In genomic region chr5:139658865-139659264, GRCm38 (mm10) we compare ENCODE assay signal across 16 mouse cellular contexts.
DNase-seq lines count a peak whose midpoint lies in the region; ATAC-seq lines count a peak whose summit lies in the region.
"Had no signal": no experiment of that assay in that cellular context is flagged by ENCODE, and none has a peak within 500 bp of the region (broad histone marks: within the 10 kb centered on the region; RNA-seq: fewer than 3 reads in every experiment).

No protein-coding gene starts in this region.

- 0 out of 2 replicates have a peak, but pooled peaks have one; percentile 15 for ATAC-seq in kidney, embryonic 14.5 days (ENCODE audit: low FRiP score, low TSS enrichment)
- ATAC-seq in embryonic facial prominence, embryonic 14.5 days (ENCODE audit: low read depth), result 0 out of 2 replicates have a peak, but pooled peaks have one; percentile 36

- H3K27me3 ChIP-seq in kidney, embryonic 14.5 days (ENCODE audit: control insufficient read depth, insufficient read depth, low read length), result peaks cover 32% of the 10 kb centered on the region
- H3K27me3 ChIP-seq in embryonic facial prominence, embryonic 10.5 days (replicated peaks; ENCODE audit: low read depth, poor library complexity, severe bottlenecking), result peaks cover 80% of the 10 kb centered on the region
- peaks cover 45% of the 10 kb centered on the region for H3K27me3 ChIP-seq in embryonic facial prominence, embryonic 14.5 days (replicated peaks; ENCODE audit: control insufficient read depth, insufficient read depth, low read length)
- peaks cover 83% of the 10 kb centered on the region for H3K27me3 ChIP-seq in limb, embryonic 10.5 days (ENCODE audit: low read depth, poor library complexity, severe bottlenecking)

- H3K36me3 ChIP-seq in kidney, embryonic 14.5 days (ENCODE audit: control insufficient read depth, insufficient read depth, low read length), result no peaks in the 10 kb centered on the region
- no peaks in the 10 kb centered on the region for H3K36me3 ChIP-seq in embryonic facial prominence, embryonic 10.5 days (replicated peaks)
- H3K36me3 ChIP-seq in embryonic facial prominence, embryonic 14.5 days (ENCODE audit: control insufficient read depth, insufficient read depth, low read length), result no peaks in the 10 kb centered on the region
- no peaks in the 10 kb centered on the region for H3K36me3 ChIP-seq in limb, embryonic 10.5 days
- H3K36me3 ChIP-seq: embryonic facial prominence, embryonic 13.5 days; G1E; limb, embryonic 15.5 days had no signal

- H3K9ac ChIP-seq in kidney, embryonic 14.5 days (ENCODE audit: low read depth, low read length), result no peak overlapping the region
- no peak overlapping the region for H3K9ac ChIP-seq in embryonic facial prominence, embryonic 14.5 days (ENCODE audit: low read depth, low read length)
- H3K9ac ChIP-seq: limb, embryonic 15.5 days had no signal

- peak overlapping the region; percentile 20; the same call in 1 of the 2 replicates for H3K27ac ChIP-seq in kidney, embryonic 14.5 days (ENCODE audit: low read depth, low read length)
- 0 out of 2 replicates have a peak overlapping the region, but pooled peaks have one; percentile 52 for H3K27ac ChIP-seq in embryonic facial prominence, embryonic 10.5 days (replicated peaks)
- H3K27ac ChIP-seq in embryonic facial prominence, embryonic 14.5 days (replicated peaks; ENCODE audit: low read depth, low read length), result no peak overlapping the region
- H3K27ac ChIP-seq in limb, embryonic 10.5 days, result no peak overlapping the region
- H3K27ac ChIP-seq: embryonic facial prominence, embryonic 13.5 days; limb, embryonic 15.5 days had no signal

- peaks cover 13% of the 10 kb centered on the region; the same call in 1 of the 2 replicates for H3K4me1 ChIP-seq in kidney, embryonic 14.5 days (ENCODE audit: control insufficient read depth, insufficient read depth, low read length)
- peaks cover 22% of the 10 kb centered on the region for H3K4me1 ChIP-seq in embryonic facial prominence, embryonic 10.5 days
- no peaks in the 10 kb centered on the region for H3K4me1 ChIP-seq in embryonic facial prominence, embryonic 14.5 days (ENCODE audit: control insufficient read depth, insufficient read depth, low read length)
- peaks cover 12% of the 10 kb centered on the region for H3K4me1 ChIP-seq in limb, embryonic 10.5 days

- peak overlapping the region; percentile 29 for H3K4me2 ChIP-seq in kidney, embryonic 14.5 days (replicated peaks; ENCODE audit: low read depth, low read length)
- no peak overlapping the region for H3K4me2 ChIP-seq in embryonic facial prominence, embryonic 14.5 days (ENCODE audit: low read depth, low read length)
- H3K4me2 ChIP-seq: limb, embryonic 15.5 days had no signal

- DNase-seq in kidney, postnatal 14 days, result no peak
- DNase-seq in embryonic facial prominence, embryonic 10.5 days (ENCODE audit: low spot score), result no peak
- DNase-seq in embryonic facial prominence, embryonic 14.5 days (ENCODE audit: low spot score), result no peak
- no peak for DNase-seq in limb, embryonic 10.5 days (ENCODE audit: low spot score)
- no peak for DNase-seq in Muller cell, postnatal 12 days (ENCODE audit: inconsistent ontology term)
- no peak for DNase-seq in lung, adult 18-20 months
- DNase-seq: adrenal gland, adult 8-10 months; cerebellum, adult 11-12 months; lung, adult 2 months; lung, postnatal 4 days; right cerebral cortex, adult 18-20 months; thymus, postnatal 14 days had no signal

- no peak overlapping the region for H3K4me3 ChIP-seq in kidney, embryonic 14.5 days (ENCODE audit: low read length)
- peak overlapping the region; percentile 44; the same call in 1 of the 2 replicates for H3K4me3 ChIP-seq in embryonic facial prominence, embryonic 10.5 days
- H3K4me3 ChIP-seq in embryonic facial prominence, embryonic 14.5 days (ENCODE audit: low read depth, low read length), result no peak overlapping the region
- H3K4me3 ChIP-seq in limb, embryonic 10.5 days, result peak overlapping the region; percentile 35
- H3K4me3 ChIP-seq: embryonic facial prominence, embryonic 13.5 days; limb, embryonic 15.5 days had no signal

- no peaks in the 10 kb centered on the region for H3K9me3 ChIP-seq in kidney, embryonic 14.5 days (ENCODE audit: control insufficient read depth, low read length)
- H3K9me3 ChIP-seq in embryonic facial prominence, embryonic 10.5 days, result no peaks in the 10 kb centered on the region
- H3K9me3 ChIP-seq in embryonic facial prominence, embryonic 14.5 days (ENCODE audit: control insufficient read depth, low read length), result no peaks in the 10 kb centered on the region
- no peaks in the 10 kb centered on the region for H3K9me3 ChIP-seq in limb, embryonic 10.5 days (replicated peaks)
- H3K9me3 ChIP-seq: embryonic facial prominence, embryonic 13.5 days; G1E; limb, embryonic 15.5 days had no signal

- 32% methylated on average over 7 of the region's 7 CpGs for WGBS in kidney, embryonic 14.5 days
- WGBS in embryonic facial prominence, embryonic 10.5 days, result 33% methylated on average over 7 of the region's 7 CpGs
- WGBS in embryonic facial prominence, embryonic 14.5 days, result 20% methylated on average over 7 of the region's 7 CpGs
- WGBS in limb, embryonic 10.5 days, result 29% methylated on average over 7 of the region's 7 CpGs

Comparison
In these comparisons a context has a peak if more than half of its experiments do, and no peak if none do; other contexts are left out.
1. H3K27ac ChIP-seq: peak in kidney, embryonic 14.5 days (single experiment) and embryonic facial prominence, embryonic 10.5 days (single experiment); none in embryonic facial prominence, embryonic 14.5 days (single experiment) and limb, embryonic 10.5 days (single experiment).
2. H3K4me3 ChIP-seq: peak in embryonic facial prominence, embryonic 10.5 days (single experiment) and limb, embryonic 10.5 days (single experiment); none in kidney, embryonic 14.5 days (single experiment) and embryonic facial prominence, embryonic 14.5 days (single experiment).